Mouse (Mus musculus) adrenal gland, adult (tissue): ENCODE data around the gene Morf4l2.
"Not testable (repeated sequence)": the region's sequence is repeated elsewhere in the genome, so short reads cannot be mapped to it uniquely, and the experiment has no call there.

Source experiments
- DNase-seq, 2 experiments: peaks; one replicate each; pipeline ENCODE4 v3.0.0; 2022 to 2023; ENCODE audit warnings: low spot score in 1 of 2; ENCODE audit not compliant: inconsistent age in 2 of 2

Morf4l2 gene

DNA sequence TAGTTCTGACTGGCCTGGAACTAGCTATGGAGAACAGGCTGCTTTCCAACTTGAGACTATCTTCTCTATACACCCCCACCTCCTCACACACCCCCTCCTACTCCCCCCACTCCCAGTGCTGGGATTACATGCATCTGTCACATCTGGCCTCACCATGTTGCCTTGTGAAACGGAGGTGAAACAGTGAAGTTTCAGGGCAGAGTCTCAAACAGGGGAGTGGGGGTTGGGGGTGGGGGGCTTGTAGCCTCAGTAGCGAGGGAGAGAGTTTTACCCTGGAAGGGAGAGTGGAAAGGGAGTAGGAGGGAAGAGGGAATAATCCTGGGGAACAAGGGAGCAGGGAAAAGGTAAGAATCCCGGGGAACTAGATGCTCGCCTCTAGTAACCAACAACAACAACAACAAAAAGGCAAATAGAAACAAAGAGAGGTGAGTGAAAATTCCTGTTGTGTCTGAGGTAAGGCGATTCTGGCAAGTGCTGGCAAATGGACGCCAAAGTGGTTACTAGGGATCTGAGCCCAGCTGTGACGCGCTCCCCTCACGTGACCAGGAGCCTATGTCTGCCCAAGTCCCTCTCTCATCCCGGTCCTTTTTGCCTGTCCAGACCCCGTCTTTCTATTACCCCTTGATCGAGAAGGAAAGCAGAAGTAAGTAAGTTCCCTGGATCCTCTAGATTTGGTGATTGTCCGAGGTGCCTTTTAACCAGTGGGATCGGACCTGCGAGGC, 35.9 kb downstream of the Morf4l2 start, which contains the start of gene Tceal1:
Gene Tceal1, plus strand, starts transcription at position 537 of the 722 bp plus-strand sequence.
- peak; percentile 67 to 87 for DNase-seq

DNA sequence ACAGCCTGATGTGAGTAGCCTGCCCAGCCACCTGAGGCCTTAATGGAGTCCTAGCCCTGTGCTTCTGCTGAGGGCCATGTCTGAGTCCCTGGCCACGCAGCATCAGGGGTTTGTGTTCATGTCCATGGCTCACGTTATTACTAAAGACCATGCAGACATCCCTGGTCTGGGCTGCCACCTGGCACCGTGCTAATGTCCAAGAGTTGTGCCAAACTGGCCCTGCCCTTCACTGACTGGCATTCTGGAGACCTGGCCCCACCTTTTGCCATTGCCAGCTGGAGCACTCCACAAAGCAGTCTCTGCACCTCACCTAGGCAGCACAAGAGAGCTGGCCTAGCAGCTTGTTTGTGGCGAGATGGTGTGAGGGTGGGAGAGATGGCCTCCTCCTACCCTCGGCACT, 50.3 kb downstream of the Morf4l2 start:
- DNase-seq: no peak

DNA sequence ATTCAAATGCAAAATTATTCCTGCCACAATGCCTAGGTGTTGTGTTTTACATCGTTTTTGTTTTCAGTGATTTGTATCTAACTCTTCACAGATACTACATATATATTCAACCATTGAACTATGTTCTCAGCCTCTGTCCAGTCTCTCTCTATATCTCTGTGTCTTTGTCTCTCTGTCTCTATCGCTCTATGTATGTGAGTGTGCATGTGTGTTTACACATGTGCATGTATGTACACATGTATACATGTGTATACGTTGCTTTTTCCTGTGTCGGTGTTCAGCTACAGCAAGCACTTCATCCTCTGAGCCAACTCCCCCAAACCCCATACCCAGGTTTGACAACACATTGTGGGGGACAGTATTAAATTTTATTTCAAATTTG, 51.2 kb downstream of the Morf4l2 start:
- no peak for DNase-seq

DNA sequence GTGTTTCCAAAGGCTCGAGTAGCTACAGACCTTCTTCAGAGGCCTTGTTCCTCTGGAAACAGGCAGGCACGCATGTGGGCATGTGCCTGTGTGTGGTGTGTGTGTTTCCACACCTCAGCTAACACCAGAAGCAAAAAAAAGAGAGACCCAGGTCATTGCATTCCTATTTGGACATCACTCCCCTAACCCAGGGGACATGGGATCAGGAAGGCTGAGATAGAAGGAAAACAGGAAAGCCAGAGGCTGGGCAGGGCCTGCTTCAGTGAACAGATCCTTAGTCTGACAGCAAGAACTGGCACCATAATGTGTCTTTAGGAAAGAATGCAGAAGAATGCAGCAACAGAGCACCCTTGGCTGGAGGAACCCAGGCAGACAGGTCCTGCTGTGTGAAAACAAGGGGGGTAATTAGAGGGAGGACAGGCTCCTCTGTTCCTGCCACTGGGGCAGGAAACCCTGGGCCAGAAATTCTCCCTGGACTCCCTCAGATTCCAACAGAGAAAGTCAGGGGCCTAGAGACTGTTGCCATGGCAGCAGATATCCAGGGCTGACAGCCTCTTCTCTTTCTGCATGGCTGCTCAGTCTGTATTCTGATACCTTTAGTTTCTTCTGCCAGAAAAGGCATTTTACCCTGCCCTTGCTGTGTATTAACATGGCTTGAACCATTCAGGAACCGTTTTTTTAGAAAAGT, 51.7 kb downstream of the Morf4l2 start:
- not testable (repeated sequence) for DNase-seq
